15 mouse cellular contexts compared by ENCODE assay signal in the genomic region with DNA sequence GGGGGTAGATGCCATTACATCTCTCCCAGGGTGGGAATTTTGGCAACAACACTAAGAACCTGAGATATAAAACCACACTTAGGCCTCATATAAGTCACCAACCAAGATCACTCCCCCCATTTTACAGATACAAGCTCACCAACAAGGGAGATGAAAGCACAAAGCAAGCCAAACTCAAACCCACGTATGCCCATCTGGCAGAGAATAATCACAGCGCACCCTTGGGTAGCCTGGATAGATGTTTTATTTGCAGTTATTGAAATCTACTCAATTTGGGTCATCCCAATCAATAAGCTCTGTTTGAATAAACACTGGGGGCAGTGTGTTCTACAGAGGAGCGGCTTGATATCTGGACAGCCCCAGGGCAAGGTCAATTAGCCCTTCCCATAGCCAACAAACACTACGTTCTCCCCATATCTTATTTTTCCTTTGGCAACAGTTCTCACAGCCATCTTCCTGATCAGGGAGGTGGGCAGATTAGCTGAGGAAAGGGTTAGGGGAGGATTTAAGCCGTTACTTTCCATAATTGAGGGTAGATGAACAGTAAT.
DNase-seq lines count a peak whose midpoint lies in the region; ATAC-seq and TF ChIP-seq lines count a peak whose summit lies in the region.
"Had no signal": no experiment of that assay in that cellular context is flagged by ENCODE, and none has a peak within 500 bp of the region (broad histone marks: within the 10 kb centered on the region; RNA-seq: fewer than 3 reads in every experiment).

No protein-coding gene starts in this region.

- DNase-seq in layer of hippocampus, adult 2 months (ENCODE audit: low spot score in 2 of 2), result peak; percentile 55 to 79
- DNase-seq in layer of hippocampus, postnatal 10 days (ENCODE audit: low spot score in 2 of 2), result no peak
- DNase-seq in lung, postnatal 4 days, result no peak
- no peak for DNase-seq in thymus, postnatal 36 days
- no peak for DNase-seq in heart, postnatal 10 days
- DNase-seq: cerebellum, postnatal 25 days; liver, embryonic 13.5 days; lung, postnatal 10 days; right cerebral cortex, postnatal 14 days had no signal

- TF ChIP-seq CTCF in layer of hippocampus, adult 2 months (conservative IDR thresholded peaks at IDR 0.05), result no peak

- H3K4me3 ChIP-seq in layer of hippocampus, adult 2 months, result no peak overlapping the region
- no peak overlapping the region for H3K4me3 ChIP-seq in forebrain, embryonic 13.5 days
- H3K4me3 ChIP-seq in hindbrain, embryonic 15.5 days, result no peak overlapping the region
- H3K4me3 ChIP-seq in midbrain, embryonic 15.5 days, result no peak overlapping the region
- H3K4me3 ChIP-seq: embryonic facial prominence, embryonic 13.5 days; heart, embryonic 15.5 days; liver, embryonic 13.5 days had no signal

- no peaks in the 10 kb centered on the region for H3K27me3 ChIP-seq in forebrain, embryonic 13.5 days
- H3K27me3 ChIP-seq in hindbrain, embryonic 15.5 days, result no peaks in the 10 kb centered on the region
- H3K27me3 ChIP-seq in midbrain, embryonic 15.5 days (replicated peaks), result no peaks in the 10 kb centered on the region
- H3K27me3 ChIP-seq: embryonic facial prominence, embryonic 13.5 days; liver, embryonic 13.5 days had no signal

- peak overlapping the region; percentile 51; the same call in 1 of the 2 replicates for H3K4me2 ChIP-seq in forebrain, embryonic 13.5 days
- no peak overlapping the region for H3K4me2 ChIP-seq in hindbrain, embryonic 15.5 days
- H3K4me2 ChIP-seq in midbrain, embryonic 15.5 days, result no peak overlapping the region
- H3K4me2 ChIP-seq: embryonic facial prominence, embryonic 13.5 days; heart, embryonic 15.5 days; liver, embryonic 13.5 days had no signal

- no peak for ATAC-seq in forebrain, embryonic 13.5 days
- no peak for ATAC-seq in hindbrain, embryonic 15.5 days (ENCODE audit: low FRiP score, low read depth)
- ATAC-seq in midbrain, embryonic 15.5 days (replicated peaks), result no peak

- peaks cover 82% of the 10 kb centered on the region for H3K4me1 ChIP-seq in forebrain, embryonic 13.5 days
- peaks cover 64% of the 10 kb centered on the region for H3K4me1 ChIP-seq in hindbrain, embryonic 15.5 days (replicated peaks)
- peaks cover 78% of the 10 kb centered on the region for H3K4me1 ChIP-seq in midbrain, embryonic 15.5 days
- H3K4me1 ChIP-seq: heart, embryonic 15.5 days; liver, embryonic 13.5 days had no signal

- H3K36me3 ChIP-seq in forebrain, embryonic 13.5 days (ENCODE audit: poor library complexity, severe bottlenecking), result no peaks in the 10 kb centered on the region
- no peaks in the 10 kb centered on the region for H3K36me3 ChIP-seq in hindbrain, embryonic 15.5 days
- H3K36me3 ChIP-seq in midbrain, embryonic 15.5 days (replicated peaks), result no peaks in the 10 kb centered on the region
- H3K36me3 ChIP-seq: embryonic facial prominence, embryonic 13.5 days; heart, embryonic 15.5 days; liver, embryonic 13.5 days had no signal

- H3K27ac ChIP-seq in layer of hippocampus, adult 2 months, result peak overlapping the region; percentile 86
- H3K27ac ChIP-seq in forebrain, embryonic 13.5 days, result peak overlapping the region; percentile 97
- H3K27ac ChIP-seq in hindbrain, embryonic 15.5 days (replicated peaks), result peak overlapping the region; percentile 82
- peak overlapping the region; percentile 87 for H3K27ac ChIP-seq in midbrain, embryonic 15.5 days
- H3K27ac ChIP-seq: embryonic facial prominence, embryonic 13.5 days; heart, embryonic 15.5 days; kidney, postnatal 0 days; liver, embryonic 13.5 days had no signal

- no peak overlapping the region; the same call in 1 of the 2 replicates for H3K9ac ChIP-seq in forebrain, embryonic 13.5 days
- H3K9ac ChIP-seq in hindbrain, embryonic 15.5 days, result no peak overlapping the region
- no peak overlapping the region for H3K9ac ChIP-seq in midbrain, embryonic 15.5 days
- H3K9ac ChIP-seq: embryonic facial prominence, embryonic 13.5 days; heart, embryonic 15.5 days; liver, embryonic 13.5 days had no signal

- WGBS in forebrain, embryonic 13.5 days, result 59% methylated on average over 5 of the region's 5 CpGs
- WGBS in hindbrain, embryonic 15.5 days, result 55% methylated on average over 5 of the region's 5 CpGs
- WGBS in midbrain, embryonic 15.5 days, result 57% methylated on average over 5 of the region's 5 CpGs

- intact Hi-C loops in heart, postnatal 10 days (cut with DNase I), result no loop called here

- no peaks in the 10 kb centered on the region for H3K9me3 ChIP-seq in forebrain, embryonic 13.5 days (replicated peaks)
- H3K9me3 ChIP-seq in hindbrain, embryonic 15.5 days, result no peaks in the 10 kb centered on the region
- H3K9me3 ChIP-seq in midbrain, embryonic 15.5 days, result no peaks in the 10 kb centered on the region
- H3K9me3 ChIP-seq: embryonic facial prominence, embryonic 13.5 days; heart, embryonic 15.5 days; liver, embryonic 13.5 days had no signal

Comparison
In these comparisons a context has a peak if more than half of its experiments do, and no peak if none do; other contexts are left out.
1. DNase-seq: peak in layer of hippocampus, adult 2 months (2 of 2); none in layer of hippocampus, postnatal 10 days (0 of 2), lung, postnatal 4 days (0 of 2), thymus, postnatal 36 days (0 of 2) and heart, postnatal 10 days (0 of 2).
2. Peak in every context shown above with its lines, with median percentiles within 50 percentile points of each other: H3K27ac ChIP-seq.